Comparison of ENCODE assay signal across 9 mouse cellular contexts in the genomic region with DNA sequence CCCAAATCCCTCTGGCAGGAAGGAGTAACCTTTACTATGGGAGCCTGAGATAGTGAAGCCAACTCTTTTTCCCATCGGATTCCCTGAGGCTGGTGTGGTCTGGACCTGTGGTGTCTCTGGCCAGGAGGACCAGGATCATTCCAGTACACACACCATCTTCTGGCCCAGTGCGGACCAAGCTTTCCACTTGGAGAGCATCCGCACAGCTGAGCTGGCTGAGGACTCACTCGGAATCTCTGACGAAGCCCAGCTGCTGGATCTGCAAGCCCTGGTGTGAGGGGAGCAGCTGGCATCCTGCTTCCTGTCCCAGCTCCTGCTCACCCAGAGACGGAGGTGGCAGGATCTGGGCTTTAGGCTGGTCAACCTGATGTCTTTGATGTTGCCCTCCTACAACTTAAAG.
DNase-seq lines count a peak whose midpoint lies in the region; ATAC-seq and TF ChIP-seq lines count a peak whose summit lies in the region.
"Had no signal": no experiment of that assay in that cellular context is flagged by ENCODE, and none has a peak within 500 bp of the region (broad histone marks: within the 10 kb centered on the region; RNA-seq: fewer than 3 reads in every experiment).

No protein-coding gene starts in this region.

- H3K4me2 ChIP-seq in kidney, postnatal 0 days (ENCODE audit: low read length) = no peak overlapping the region
- no peak overlapping the region for H3K4me2 ChIP-seq in neural tube, embryonic 12.5 days (replicated peaks)

- H3K27me3 ChIP-seq in kidney, postnatal 0 days (ENCODE audit: insufficient read depth, low read length) = no peaks in the 10 kb centered on the region
- H3K27me3 ChIP-seq in neural tube, embryonic 12.5 days (replicated peaks) = no peaks in the 10 kb centered on the region

- no peak overlapping the region for H3K4me3 ChIP-seq in layer of hippocampus, adult 2 months
- no peak overlapping the region for H3K4me3 ChIP-seq in kidney, postnatal 0 days (replicated peaks; ENCODE audit: low read depth, low read length)
- no peak overlapping the region for H3K4me3 ChIP-seq in neural tube, embryonic 12.5 days

- peak; percentile 31; the same call in 1 of the 2 replicates for ATAC-seq in kidney, postnatal 0 days (replicated peaks; ENCODE audit: low FRiP score, low read depth)
- ATAC-seq in neural tube, embryonic 12.5 days (ENCODE audit: low FRiP score, low read depth) = 0 out of 2 replicates have a peak, but pooled peaks have one; percentile 8

- DNase-seq in layer of hippocampus, adult 2 months (ENCODE audit: low spot score in 2 of 2) = no peak
- DNase-seq in layer of hippocampus, adult 9-10 months (ENCODE audit: low spot score) = no peak
- peak; percentile 78 for DNase-seq in gastrocnemius, postnatal 25 days
- peak; percentile 69 for DNase-seq in kidney, postnatal 0 days (ENCODE audit: low spot score)
- DNase-seq in cerebellum, adult 9-10 months = no peak
- DNase-seq in spleen, adult 18-20 months = no peak
- no peak for DNase-seq in layer of hippocampus, postnatal 10 days (ENCODE audit: low spot score in 2 of 2)

- peaks cover 38% of the 10 kb centered on the region for H3K4me1 ChIP-seq in kidney, postnatal 0 days (replicated peaks; ENCODE audit: insufficient read depth, low read length)
- peaks cover 45% of the 10 kb centered on the region for H3K4me1 ChIP-seq in neural tube, embryonic 12.5 days

- peak overlapping the region; percentile 69 for H3K27ac ChIP-seq in layer of hippocampus, adult 2 months
- H3K27ac ChIP-seq in kidney, postnatal 0 days = peak overlapping the region; percentile 34; the same call in 1 of the 2 replicates
- no peak overlapping the region for H3K27ac ChIP-seq in neural tube, embryonic 12.5 days

- 49% methylated on average over 6 of the region's 6 CpGs for WGBS in kidney, postnatal 0 days
- WGBS in neural tube, embryonic 12.5 days = 70% methylated on average over 6 of the region's 6 CpGs

- TF ChIP-seq CTCF in layer of hippocampus, adult 2 months (conservative IDR thresholded peaks at IDR 0.05) = no peak
- no peak for TF ChIP-seq CTCF in kidney, postnatal 0 days (IDR thresholded peaks at IDR 0.05; ENCODE audit: low read depth)

- H3K9ac ChIP-seq in kidney, postnatal 0 days (ENCODE audit: low read depth, low read length) = no peak overlapping the region
- H3K9ac ChIP-seq in neural tube, embryonic 12.5 days = no peak overlapping the region

- H3K36me3 ChIP-seq in kidney, postnatal 0 days (ENCODE audit: insufficient read depth, low read length) = no peaks in the 10 kb centered on the region
- H3K36me3 ChIP-seq in neural tube, embryonic 12.5 days = no peaks in the 10 kb centered on the region
- H3K36me3 ChIP-seq: G1E had no signal

- H3K9me3 ChIP-seq in kidney, postnatal 0 days (replicated peaks; ENCODE audit: low read length) = no peaks in the 10 kb centered on the region
- no peaks in the 10 kb centered on the region for H3K9me3 ChIP-seq in neural tube, embryonic 12.5 days
- H3K9me3 ChIP-seq: G1E had no signal

Comparison
In these comparisons a context has a peak if more than half of its experiments do, and no peak if none do; other contexts are left out.
1. DNase-seq: peak in gastrocnemius, postnatal 25 days (single experiment) and kidney, postnatal 0 days (single experiment); none in layer of hippocampus, adult 2 months (0 of 2), layer of hippocampus, adult 9-10 months (single experiment), cerebellum, adult 9-10 months (single experiment), spleen, adult 18-20 months (0 of 2) and layer of hippocampus, postnatal 10 days (0 of 2).